Mouse (Mus musculus) liver, adult 2 months (tissue): ENCODE measurements around the gene Ppl.

Experiments
- CTCF ChIP-seq: fragments of 200-500 bp; IDR thresholded peaks from 2 replicates; pipeline ENCODE4 v1.5.1; 2011; ENCODE audit warnings: low read depth, low read length, control low read depth
- POLR2A ChIP-seq: fragments of 200-500 bp; IDR thresholded peaks from 2 replicates; pipeline ENCODE4 v1.6.1; 2011; ENCODE audit warnings: low read length, control low read depth; ENCODE audit not compliant: insufficient read depth; ENCODE audit errors: extremely low read depth

DNA sequence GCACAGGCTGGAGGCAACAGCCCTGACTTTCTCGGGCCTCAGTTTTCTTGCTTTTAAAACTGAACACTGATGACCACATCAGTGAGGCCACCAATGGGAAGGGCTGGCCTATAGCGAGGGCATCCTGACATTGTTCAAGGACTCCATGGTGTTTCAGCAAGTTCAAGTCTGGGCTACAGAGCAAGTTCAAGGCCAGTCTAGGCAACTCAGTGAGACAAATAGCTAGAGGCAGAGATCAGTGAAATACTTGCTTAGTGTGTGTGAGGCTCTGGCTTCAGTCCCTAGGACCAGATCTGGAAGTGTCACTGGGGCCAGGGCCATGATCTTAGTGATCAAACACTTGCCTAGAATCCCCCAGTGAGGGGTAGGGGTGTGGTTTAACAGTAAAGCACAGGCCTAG, 35.8 kb upstream of the Ppl start:
- no peak for TF ChIP-seq CTCF
- no peak for TF ChIP-seq POLR2A
